Mouse (Mus musculus): ENCODE data around the gene Ndst2.

- TF ChIP-seq CTCF (IDR thresholded peaks at IDR 0.05; ENCODE audit: low read depth) (no peak), EP300 (IDR thresholded peaks at IDR 0.05; ENCODE audit: low read depth) (no peak)
Observed at GRCm38 (mm10) chr14:20719767-20720166, 14.6 kb downstream of the Ndst2 start.

Measured in liver, postnatal 0 days (tissue).